Mouse (Mus musculus) myocyte (in vitro differentiated cells): ENCODE results near the gene Coch.

Experiments used
- CEBPB ChIP-seq: IDR thresholded peaks from 2 replicates; pipeline ENCODE4 v1.6.1; 2011; ENCODE audit warnings: mild to moderate bottlenecking, moderate library complexity; ENCODE audit not compliant: poor library complexity, insufficient read depth, severe bottlenecking
- E2F4 ChIP-seq: IDR thresholded peaks from one replicate; pipeline ENCODE4 v1.6.1; 2011; ENCODE audit warnings: mild to moderate bottlenecking, control low read depth, moderate library complexity; ENCODE audit not compliant: insufficient read depth
- MAX ChIP-seq: IDR thresholded peaks from one replicate; pipeline ENCODE4 v1.6.1; 2011; ENCODE audit warnings: low read depth, mild to moderate bottlenecking, control low read depth
- MYOD1 ChIP-seq, 3 experiments: IDR thresholded peaks; one replicate each; pipeline ENCODE4 v1.6.1; 2011; ENCODE audit warnings: control low read depth in 2 of 3, low read depth in 2 of 3, mild to moderate bottlenecking in 2 of 3, moderate library complexity in 1 of 3; ENCODE audit not compliant: insufficient read length in 2 of 3, control insufficient read depth in 1 of 3
- MYOG ChIP-seq, 3 experiments: IDR thresholded peaks; one replicate each; pipeline ENCODE4 v1.6.1; 2011; ENCODE audit warnings: control low read depth in 2 of 3, low read depth in 2 of 3, mild to moderate bottlenecking in 2 of 3; ENCODE audit not compliant: insufficient read length in 2 of 3, control insufficient read depth in 1 of 3, insufficient read depth in 1 of 3
- POLR2A ChIP-seq: IDR thresholded peaks from one replicate; pipeline ENCODE4 v1.6.1; 2011; ENCODE audit warnings: low read depth, mild to moderate bottlenecking, control low read depth, moderate library complexity; ENCODE audit not compliant: insufficient read length
- POLR2AphosphoS2 ChIP-seq: IDR thresholded peaks from one replicate; pipeline ENCODE4 v1.6.1; 2011; ENCODE audit warnings: low read depth, control low read depth; ENCODE audit not compliant: insufficient read length
- REST ChIP-seq: IDR thresholded peaks from one replicate; pipeline ENCODE4 v1.6.1; 2011; ENCODE audit warnings: mild to moderate bottlenecking, control low read depth, moderate library complexity; ENCODE audit not compliant: insufficient read depth, insufficient read length
- SRF ChIP-seq: IDR thresholded peaks from one replicate; pipeline ENCODE4 v1.6.1; 2011; ENCODE audit warnings: low read depth; ENCODE audit not compliant: control insufficient read depth, insufficient read length
- TCF12 ChIP-seq: IDR thresholded peaks from one replicate; pipeline ENCODE4 v1.6.1; 2011; ENCODE audit warnings: mild to moderate bottlenecking, control low read depth; ENCODE audit not compliant: poor library complexity, insufficient read depth, severe bottlenecking
- TCF3 ChIP-seq: IDR thresholded peaks from one replicate; pipeline ENCODE4 v1.6.1; 2011; ENCODE audit warnings: low read depth, control low read depth; ENCODE audit not compliant: insufficient read length
- USF1 ChIP-seq: IDR thresholded peaks from one replicate; pipeline ENCODE4 v1.6.1; 2011; ENCODE audit warnings: low read depth, mild to moderate bottlenecking, control low read depth, moderate library complexity

GRCm38 (mm10) chr12:51592888-51593228 lies 283 bp upstream of the Coch start:
- TF ChIP-seq USF1 (no peak), POLR2A (no peak), TCF12 (no peak), POLR2AphosphoS2 (no peak), CEBPB (no peak), MYOG (IDR thresholded peaks at IDR 0.05; ENCODE audit: control insufficient read depth in 1 of 3, insufficient read depth in 1 of 3, insufficient read length in 2 of 3, low read depth in 2 of 3) (no peak), SRF (no peak), REST (no peak), E2F4 (no peak), MYOD1 (IDR thresholded peaks at IDR 0.05; ENCODE audit: control insufficient read depth in 1 of 3, insufficient read length in 2 of 3, low read depth in 2 of 3) (no peak), MAX (no peak), TCF3 (no peak)
